Mouse (Mus musculus) G1E-ER4 (cell line): Measurements from ENCODE around the gene Cbl. TPM values are rescaled to one million over a fixed set of nuclear protein-coding genes. Genes with fewer than 3 reads are reported as not detected.

ENCODE experiments used
- GATA1 ChIP-seq: IDR thresholded peaks from one replicate; pipeline ENCODE4 v1.8.0; 2012; ENCODE audit warnings: low read length, inconsistent platforms
- polyA plus RNA-seq: library from polyadenylated mRNA; stranded (reverse); fragments of >175 nt; gene quantifications from 2 replicates; pipeline ENCODE4 v1.2.3, GENCODE M21; 2012

Cbl gene
- polyA plus RNA-seq, 1 experiment: 18.5 TPM

DNA sequence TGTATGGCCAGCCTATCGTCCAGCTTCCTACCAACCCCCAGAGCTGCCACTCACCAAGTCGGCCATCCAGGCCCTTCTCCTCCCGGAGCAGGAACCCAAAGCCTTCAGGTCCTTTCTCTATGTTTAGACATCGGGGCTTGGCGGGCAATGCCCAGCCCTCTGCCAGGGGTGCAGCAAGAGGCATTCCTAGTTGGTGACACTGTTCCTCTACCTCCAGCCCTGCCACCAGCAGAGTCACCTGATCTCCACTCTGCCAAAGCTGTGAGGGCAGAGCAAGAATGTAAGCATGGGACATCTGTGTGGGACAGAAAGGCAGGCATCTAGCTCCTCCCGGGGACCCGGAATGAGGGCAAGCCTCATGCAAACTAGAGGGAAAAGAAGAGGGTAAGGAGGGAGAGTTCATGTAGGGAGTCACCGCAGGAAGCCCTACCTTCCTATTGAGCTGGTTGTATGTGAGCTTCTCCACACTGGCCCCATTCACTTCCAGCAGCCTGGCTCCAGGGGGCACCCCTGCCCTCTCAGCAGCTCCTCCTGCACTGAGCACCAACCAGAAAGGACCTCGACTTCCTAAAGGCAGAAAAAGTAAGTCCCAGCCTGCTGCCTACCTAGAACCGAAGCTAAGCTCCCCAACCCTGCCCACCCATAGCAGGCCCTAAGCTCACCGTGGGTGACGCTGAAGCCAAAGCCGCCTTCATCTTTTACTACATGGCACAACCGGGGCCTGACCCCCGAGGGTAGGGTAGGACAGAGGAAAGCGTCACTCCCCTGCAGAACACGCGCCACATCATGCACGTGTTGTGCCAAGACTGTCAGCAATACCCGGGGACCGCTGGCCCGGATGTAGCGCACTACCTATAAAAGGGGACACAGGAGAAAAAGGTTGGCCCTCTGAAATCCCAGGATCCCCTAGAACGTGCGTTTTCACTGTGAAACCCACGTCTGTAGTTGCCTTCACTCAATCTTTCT, 15.6 kb upstream of the Cbl start:
- no peak for TF ChIP-seq GATA1

DNA sequence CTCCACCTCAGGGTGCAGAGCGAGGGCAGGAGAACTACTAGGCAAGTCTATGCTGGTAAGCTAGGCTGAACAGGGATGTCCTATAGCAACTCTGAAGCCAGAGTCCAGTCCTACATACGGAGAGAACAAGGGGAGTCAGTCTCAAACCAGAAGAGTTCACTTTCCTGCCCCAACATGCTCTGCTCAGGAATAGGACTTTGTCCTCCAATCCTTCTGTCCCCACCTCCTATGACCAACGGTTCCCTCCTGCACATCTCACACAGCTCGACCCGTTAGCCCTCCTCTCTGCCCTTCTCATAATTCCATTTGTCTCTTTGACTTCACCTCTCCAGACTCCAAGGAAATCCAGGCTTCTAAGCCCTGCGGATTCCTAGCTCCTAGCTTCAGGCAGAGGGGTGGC, 14.1 kb upstream of the Cbl start:
- no peak for TF ChIP-seq GATA1

- no peak for TF ChIP-seq GATA1
Measured at GRCm38 (mm10) chr9:44243621-44244020, 9.8 kb upstream of the Cbl start.

DNA sequence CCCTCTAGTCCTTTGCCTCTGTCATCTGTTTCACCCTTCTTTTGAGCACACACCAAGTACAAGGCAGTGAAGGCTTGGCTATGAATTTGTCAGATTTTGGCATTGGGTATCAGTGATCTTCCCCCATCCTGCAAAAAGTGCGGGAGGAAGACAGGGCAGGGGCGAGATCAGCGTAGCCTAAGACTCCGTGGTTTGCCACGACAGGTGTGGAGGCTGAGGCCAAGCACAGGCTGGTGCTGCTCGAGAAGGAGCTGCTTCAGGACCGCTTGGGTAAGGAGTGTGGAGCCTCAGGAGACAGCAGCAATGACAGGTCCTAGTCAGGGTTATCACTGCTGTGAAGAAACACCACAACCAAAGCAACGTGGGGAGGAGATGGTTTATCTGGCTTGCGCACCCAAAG, 7.6 kb upstream of the Cbl start:
- no peak for TF ChIP-seq GATA1

GRCm38 (mm10) chr9:44240911-44241310, 7.1 kb upstream of the Cbl start:
- no peak for TF ChIP-seq GATA1

DNA sequence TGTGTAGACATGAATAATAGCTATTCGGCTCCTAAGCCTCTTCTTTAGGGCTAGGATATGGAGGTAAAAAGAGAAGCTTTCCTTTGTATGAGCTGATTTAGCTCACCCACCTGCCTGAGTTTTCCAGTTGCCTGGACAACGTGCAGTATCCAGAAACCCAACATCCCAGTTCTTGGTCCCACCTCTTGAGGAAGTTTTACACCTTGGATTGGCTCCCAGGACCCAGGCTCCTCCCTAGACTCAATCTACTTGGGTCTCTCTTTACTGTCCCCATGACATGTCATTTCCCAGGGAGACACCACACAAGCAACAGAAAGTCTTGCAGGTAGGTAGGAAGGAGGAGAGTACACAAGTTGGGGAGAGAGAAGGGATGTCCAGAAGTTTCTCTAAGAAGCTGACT, 6.5 kb upstream of the Cbl start, which contains the start of gene Ccdc153:
Gene Ccdc153 (plus strand): TSS at position 278 of the 400 bp plus-strand sequence.
- TF ChIP-seq GATA1: no peak

- no peak for TF ChIP-seq GATA1
Measured at GRCm38 (mm10) chr9:44239447-44239846, 5.6 kb upstream of the Cbl start.

GRCm38 (mm10) chr9:44238501-44239190, 4.8 kb upstream of the Cbl start:
- no peak for TF ChIP-seq GATA1

GRCm38 (mm10) chr9:44237128-44237527, 3.3 kb upstream of the Cbl start:
- no peak for TF ChIP-seq GATA1

DNA sequence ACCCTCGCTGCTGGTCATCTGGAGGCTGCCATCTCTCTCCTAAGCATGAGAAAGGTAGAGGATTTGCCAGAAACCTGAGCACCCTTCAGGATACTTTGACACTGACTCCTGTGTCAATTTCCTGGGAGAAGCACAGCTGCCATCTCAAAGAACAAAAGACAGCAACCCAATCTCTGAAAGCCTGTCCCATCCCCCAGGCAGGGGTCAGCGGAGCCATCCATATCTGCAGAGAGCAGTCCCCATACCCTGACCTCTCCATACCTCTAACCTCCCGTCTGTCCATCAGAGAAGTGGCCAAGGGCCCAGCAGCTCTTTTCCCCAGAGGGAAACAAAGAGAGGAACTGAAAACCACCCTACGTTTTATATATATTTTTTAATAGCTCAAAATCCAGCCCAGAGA, 2.8 kb upstream of the Cbl start:
- TF ChIP-seq GATA1: no peak

DNA sequence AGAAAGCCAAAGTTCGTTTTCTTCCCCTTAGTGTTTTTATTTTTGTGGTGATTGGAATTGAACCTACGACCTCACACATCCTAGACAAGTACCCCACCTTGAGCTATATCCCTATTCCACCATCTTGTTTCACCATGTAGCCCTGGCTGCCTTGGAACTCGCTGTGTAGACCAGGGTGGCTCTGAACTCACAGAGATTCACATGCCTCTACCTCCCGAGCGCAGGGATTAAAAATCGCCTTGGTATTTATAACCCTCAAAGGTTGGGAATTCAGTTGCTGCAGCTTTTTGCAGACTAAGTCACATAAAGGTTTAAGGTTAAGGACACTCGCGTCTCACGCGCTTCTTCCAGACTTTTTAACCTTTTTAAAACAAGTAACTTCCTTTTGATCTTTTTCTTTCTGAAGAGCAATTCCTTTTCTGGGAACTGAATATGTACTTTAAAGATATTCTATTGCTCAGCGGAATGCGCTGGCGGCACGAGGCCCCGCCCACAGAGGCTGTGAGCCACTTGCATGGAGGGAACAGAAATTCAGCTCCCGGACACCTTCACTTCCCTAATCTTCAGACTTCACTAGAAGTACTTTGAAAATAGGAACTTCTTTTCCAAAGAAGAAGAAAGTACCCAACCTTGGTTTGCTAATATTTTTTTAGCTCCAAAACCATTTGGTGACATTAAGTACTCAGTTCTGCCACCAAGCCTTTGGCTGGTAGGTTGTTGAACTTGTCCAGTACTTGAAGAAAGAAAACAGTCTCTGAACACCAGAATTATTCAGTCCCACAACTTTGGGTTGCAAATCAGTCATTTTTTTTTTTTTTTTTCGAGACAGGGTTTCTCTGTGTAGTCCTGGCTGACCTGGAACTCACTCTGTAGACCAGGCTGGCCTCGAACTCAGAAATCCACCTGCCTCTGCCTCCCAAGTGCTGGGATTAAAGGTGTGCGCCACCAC, 904 bp upstream of the Cbl start:
- no peak for TF ChIP-seq GATA1

- peak; percentile 83 for TF ChIP-seq GATA1
Measured at GRCm38 (mm10) chr9:44233021-44233801, 638 bp downstream of the Cbl start.

- TF ChIP-seq GATA1: no peak
Measured at GRCm38 (mm10) chr9:44231609-44232008, 2.2 kb downstream of the Cbl start.

- no peak for TF ChIP-seq GATA1
Measured at GRCm38 (mm10) chr9:44225993-44226392, 7.9 kb downstream of the Cbl start.

DNA sequence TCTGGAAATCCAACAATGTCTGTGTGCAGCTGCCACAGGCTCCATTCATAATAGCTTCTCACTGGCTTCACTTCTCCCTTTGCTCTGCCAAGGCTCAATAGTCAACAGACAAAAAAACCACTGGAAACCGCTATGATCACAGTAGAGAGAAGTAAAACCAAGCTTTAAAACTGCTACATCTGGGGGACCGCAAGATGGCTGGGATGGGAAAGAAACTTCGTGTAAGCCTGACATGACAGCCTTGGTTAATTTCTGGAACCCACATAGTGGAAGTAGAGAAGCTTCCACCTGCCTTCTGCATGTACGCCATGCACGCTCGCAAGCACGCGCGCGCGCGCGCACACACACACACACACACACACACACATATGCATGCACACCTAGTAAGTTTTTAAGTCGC, 20.3 kb downstream of the Cbl start:
- TF ChIP-seq GATA1: no peak
